Mouse (Mus musculus): ENCODE results near the gene Parp14.

DNA sequence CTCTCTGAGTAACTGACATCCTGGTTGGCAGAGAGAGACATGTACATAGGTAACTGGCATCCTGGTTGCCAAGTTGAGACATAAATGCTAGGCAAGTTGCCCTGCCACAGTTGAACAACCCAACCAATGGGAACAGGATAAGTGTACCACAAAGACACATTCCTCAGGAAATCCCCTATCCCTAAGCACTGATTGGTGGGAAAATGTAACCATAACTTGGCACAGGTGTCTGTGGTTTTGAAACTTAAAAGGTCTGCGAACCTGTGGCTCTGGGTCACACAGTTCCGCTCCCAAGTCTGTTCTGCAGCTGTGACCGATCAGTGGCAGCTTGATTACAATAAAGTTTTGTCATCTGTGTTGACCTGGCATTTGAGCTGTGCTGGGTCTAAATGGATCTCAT lies 34.0 kb upstream of the Parp14 start:
- TF ChIP-seq CTCF (IDR thresholded peaks at IDR 0.05; ENCODE audit: low read depth, low read length) (no peak), POLR2A (IDR thresholded peaks at IDR 0.05; ENCODE audit: extremely low read depth, insufficient read depth, low read length) (no peak)

Measured in liver, adult 2 months (tissue).